Mouse (Mus musculus) CH12.LX (cell line): ENCODE data around the gene Zfp385c. TPM values are rescaled to one million over a fixed set of nuclear protein-coding genes. Genes with fewer than 3 reads are reported as not detected.

Experiments
- DNase-seq: peaks from one replicate; pipeline ENCODE4 v3.0.0-alpha.2; 2013; ENCODE audit errors: extremely low read depth
- H3K27ac ChIP-seq: 2 replicates; pipeline ENCODE4 v1.5.1; 2012; ENCODE audit warnings: low read depth, mild to moderate bottlenecking, control low read depth, moderate library complexity; ENCODE audit not compliant: insufficient read depth
- H3K27me3 ChIP-seq: replicated peaks from 2 replicates; pipeline ENCODE3; 2012; ENCODE audit warnings: inconsistent platforms
- H3K36me3 ChIP-seq, 2 experiments: replicated peaks in 1 of 2; 2 replicates each; pipeline versions ENCODE3 to v1.6.1; 2012; ENCODE audit warnings: inconsistent platforms in 1 of 2, low read length in 1 of 2, mild to moderate bottlenecking in 1 of 2, mixed read lengths in 1 of 2, moderate library complexity in 1 of 2; ENCODE audit not compliant: control insufficient read depth in 1 of 2, insufficient read depth in 1 of 2
- H3K4me1 ChIP-seq, 2 experiments: 2 replicates each; pipeline ENCODE4 v1.6.1; 2012; ENCODE audit warnings: inconsistent platforms in 1 of 2, moderate library complexity in 1 of 2; ENCODE audit not compliant: insufficient read depth in 2 of 2, control insufficient read depth in 1 of 2
- H3K4me2 ChIP-seq: 2 replicates; pipeline ENCODE4 v1.6.1; 2012; ENCODE audit warnings: low read depth, mild to moderate bottlenecking, control low read depth; ENCODE audit not compliant: poor library complexity, insufficient read depth, severe bottlenecking
- H3K4me3 ChIP-seq, 3 experiments: fragments of 150-350 bp in 1 of 3; sonication (generic) in 1 of 3; replicated peaks in 1 of 3; 2 replicates each; pipeline versions ENCODE3 to v1.5.1; 2011 to 2012; ENCODE audit warnings: low read depth in 2 of 3, low read length in 2 of 3, mild to moderate bottlenecking in 2 of 3, moderate library complexity in 2 of 3, control low read depth in 1 of 3, improper control_type of control experiment in 1 of 3, inconsistent platforms in 1 of 3, mixed read lengths in 1 of 3; ENCODE audit not compliant: poor library complexity in 1 of 3
- H3K79me2 ChIP-seq: replicated peaks from 2 replicates; pipeline ENCODE4 v1.6.1; 2012; ENCODE audit warnings: mild to moderate bottlenecking, moderate library complexity; ENCODE audit not compliant: control insufficient read depth, poor library complexity, insufficient read depth, severe bottlenecking; ENCODE audit errors: extremely low read depth
- H3K9ac ChIP-seq: 2 replicates; pipeline ENCODE4 v1.6.1; 2012; ENCODE audit warnings: low read depth, mild to moderate bottlenecking, control low read depth, moderate library complexity; ENCODE audit not compliant: insufficient read depth
- H3K9me3 ChIP-seq: replicated peaks from 2 replicates; pipeline ENCODE3; 2012; ENCODE audit warnings: low read length, inconsistent platforms, mixed read lengths
- BHLHE40 ChIP-seq: IDR thresholded peaks from 2 replicates; pipeline ENCODE4 v1.6.1; 2011; ENCODE audit warnings: mild to moderate bottlenecking, low read depth, low read length, improper control_type of control experiment
- CHD1 ChIP-seq: IDR thresholded peaks from 2 replicates; pipeline ENCODE4 v1.6.1; 2012; ENCODE audit warnings: low read depth, low read length, improper control_type of control experiment, inconsistent platforms
- ELF1 ChIP-seq: IDR thresholded peaks from 2 replicates; pipeline ENCODE4 v1.6.1; 2014; ENCODE audit warnings: low read depth, mild to moderate bottlenecking, inconsistent platforms, low read length, improper control_type of control experiment
- EP300 ChIP-seq: IDR thresholded peaks from 2 replicates; pipeline ENCODE4 v1.6.1; 2011; ENCODE audit warnings: low read length, improper control_type of control experiment
- GABPA ChIP-seq: IDR thresholded peaks from 2 replicates; pipeline ENCODE4 v1.6.1; 2012; ENCODE audit warnings: low read depth, low read length, improper control_type of control experiment, inconsistent platforms; ENCODE audit not compliant: insufficient replicate concordance
- HCFC1 ChIP-seq: IDR thresholded peaks from 2 replicates; pipeline ENCODE4 v1.6.1; 2012; ENCODE audit warnings: low read depth, mild to moderate bottlenecking, inconsistent platforms, low read length, improper control_type of control experiment
- JUN ChIP-seq: IDR thresholded peaks from 2 replicates; pipeline ENCODE4 v1.6.1; 2011; ENCODE audit warnings: low read depth, mild to moderate bottlenecking, low read length, improper control_type of control experiment, moderate library complexity; ENCODE audit not compliant: insufficient read depth
- JUND ChIP-seq: conservative IDR thresholded peaks from 2 replicates; pipeline ENCODE4 v1.6.1; 2011; ENCODE audit warnings: low read depth, low read length, improper control_type of control experiment
- MAX ChIP-seq: IDR thresholded peaks from 2 replicates; pipeline ENCODE4 v1.6.1; 2011; ENCODE audit warnings: low read length, improper control_type of control experiment
- MEF2A ChIP-seq: IDR thresholded peaks from 2 replicates; pipeline ENCODE4 v1.6.1; 2014; ENCODE audit warnings: low read depth, mild to moderate bottlenecking, inconsistent platforms, low read length, improper control_type of control experiment, borderline replicate concordance
- MXI1 ChIP-seq: IDR thresholded peaks from 2 replicates; pipeline ENCODE4 v1.6.1; 2011; ENCODE audit warnings: mild to moderate bottlenecking, low read depth, low read length, improper control_type of control experiment
- MYC ChIP-seq: IDR thresholded peaks from 2 replicates; pipeline ENCODE4 v1.6.1; 2011; ENCODE audit warnings: low read depth, mild to moderate bottlenecking, improper control_type of control experiment, low read length
- NELFE ChIP-seq: IDR thresholded peaks from 2 replicates; pipeline ENCODE4 v1.6.1; 2011; ENCODE audit warnings: low read depth, low read length, improper control_type of control experiment
- NRF1 ChIP-seq: IDR thresholded peaks from 2 replicates; pipeline ENCODE4 v1.6.1; 2014; ENCODE audit warnings: low read depth, mild to moderate bottlenecking, inconsistent platforms, low read length, improper control_type of control experiment, moderate library complexity
- SIN3A ChIP-seq: IDR thresholded peaks from 2 replicates; pipeline ENCODE4 v1.6.1; 2012; ENCODE audit warnings: low read length, improper control_type of control experiment, inconsistent platforms
- SMC3 ChIP-seq: IDR thresholded peaks from 2 replicates; pipeline ENCODE4 v1.6.1; 2011; ENCODE audit warnings: low read depth, low read length, improper control_type of control experiment
- TBP ChIP-seq: conservative IDR thresholded peaks from 2 replicates; pipeline ENCODE4 v1.6.1; 2011; ENCODE audit warnings: low read depth, low read length, improper control_type of control experiment
- TCF12 ChIP-seq: IDR thresholded peaks from 2 replicates; pipeline ENCODE4 v1.6.1; 2014; ENCODE audit warnings: low read depth, mild to moderate bottlenecking, inconsistent platforms, low read length, improper control_type of control experiment
- USF1 ChIP-seq: IDR thresholded peaks from 2 replicates; pipeline ENCODE4 v1.6.1; 2014; ENCODE audit warnings: low read depth, mild to moderate bottlenecking, inconsistent platforms, low read length, improper control_type of control experiment
- ZNF384 ChIP-seq: IDR thresholded peaks from 2 replicates; pipeline ENCODE4 v1.6.1; 2012; ENCODE audit warnings: low read depth, low read length, improper control_type of control experiment, inconsistent platforms
- dilution Hi-C: fragments of 300-500 bp; cut with MboI; formaldehyde crosslinking; loops from 2 replicates; pipeline ENCODE4 v1.14.3; 2020; ENCODE audit warnings: low sequenced_read_pairs; ENCODE audit not compliant: extremely low pct_unique_long_range_greater_than_20kb, extremely low pct_ligation_motif_present
- in situ Hi-C: fragments of 300-500 bp; cut with MboI; formaldehyde crosslinking; loops from 3 replicates; pipeline ENCODE4 v1.14.3; 2019; ENCODE audit warnings: low sequenced_read_pairs, low pct_ligation_motif_present, low pct_unique_long_range_greater_than_20kb, mixed read lengths
- polyA plus RNA-seq: library from polyadenylated mRNA; unstranded; fragments of >175 nt; gene quantifications from 2 replicates; pipeline ENCODE4 v1.2.1, GENCODE M21; 2012; ENCODE audit warnings: low read depth; ENCODE audit not compliant: insufficient read length
- total RNA-seq, 2 experiments: library from RNA; depleted of rRNA; stranded (reverse); fragments of 300-350 nt in 1 of 2; fragments of >200 nt in 1 of 2; gene quantifications; 2 replicates each; pipeline ENCODE4 v1.2.3; 2012 to 2014

Zfp385c gene
- total and polyA plus RNA-seq, 3 experiments: 0.08 to 0.14 TPM; not detected in 1

GRCm38 (mm10) chr11:100685371-100685770 lies 6.9 kb downstream of the Zfp385c start:
- dilution Hi-C loops: no loop called here
- H3K27me3 ChIP-seq: no peaks in the 10 kb centered on the region

GRCm38 (mm10) chr11:100684084-100684483 lies 8.2 kb downstream of the Zfp385c start:
- Histone ChIP-seq H3K4me2 (no peak overlapping the region), H3K9ac (no peak overlapping the region), H3K9me3 (no peaks in the 10 kb centered on the region), H3K36me3 (no peaks in the 10 kb centered on the region), H3K4me3 (no peak overlapping the region), H3K27ac (no peak overlapping the region), H3K27me3 (no peaks in the 10 kb centered on the region), H3K79me2 (no peaks in the 10 kb centered on the region), H3K4me1 (peaks cover 8 to 62% of the 10 kb centered on the region in 2 experiments)
- peak; percentile 26; the same call in 1 of the 2 replicates for TF ChIP-seq TCF12
- TF ChIP-seq MAX: no peak
- no peak for TF ChIP-seq SIN3A
- peak; percentile 86 for TF ChIP-seq MEF2A
- TF ChIP-seq SMC3: no peak
- TF ChIP-seq EP300: peak; percentile 54; the same call in 1 of the 2 replicates
- in situ Hi-C loops: no loop called here
- dilution Hi-C loops: no loop called here
- DNase-seq: peak; percentile 44

More at GRCm38 (mm10) chr11:100685371-100685770, 6.9 kb downstream of the Zfp385c start:
- no peak overlapping the region for H3K4me3 ChIP-seq
- no peaks in the 10 kb centered on the region for H3K36me3 ChIP-seq
- no peaks in the 10 kb centered on the region for H3K9me3 ChIP-seq
- H3K4me2 ChIP-seq: no peak overlapping the region
- no peak overlapping the region for H3K27ac ChIP-seq
- no peak for DNase-seq
- no peaks in the 10 kb centered on the region for H3K79me2 ChIP-seq
- no peak overlapping the region for H3K9ac ChIP-seq
- in situ Hi-C loops: no loop called here
- no peak for TF ChIP-seq JUND
- TF ChIP-seq ZNF384: no peak
- TF ChIP-seq HCFC1: no peak
- no peak for TF ChIP-seq BHLHE40
- no peak for TF ChIP-seq NELFE
- TF ChIP-seq GABPA: no peak
- no peak for TF ChIP-seq ELF1
- no peak for TF ChIP-seq TBP
- TF ChIP-seq NRF1: no peak
- TF ChIP-seq JUN: no peak
- TF ChIP-seq MYC: no peak
- TF ChIP-seq CHD1: no peak
- no peak for TF ChIP-seq MEF2A
- TF ChIP-seq MXI1: no peak
- TF ChIP-seq USF1: no peak
- no peak for TF ChIP-seq SIN3A
- peaks cover 8 to 52% of the 10 kb centered on the region in 2 experiments for H3K4me1 ChIP-seq
